Mouse (Mus musculus): Measurements from ENCODE around the gene Wasf2. TPM values are rescaled to one million over a fixed set of nuclear protein-coding genes. Genes with fewer than 3 reads are reported as not detected.

Wasf2 gene
- total and polyA plus RNA-seq, 3 experiments, result 14.9 to 59.5 (median 21.7) TPM

GRCm38 (mm10) chr4:133223875-133224274, 93.6 kb downstream of the Wasf2 start:
- peaks cover 3% of the 10 kb centered on the region in 2 experiments; a peak in 2 of 4 replicates for H3K4me1 ChIP-seq (ENCODE audit: control insufficient read depth in 1 of 2, insufficient read depth in 2 of 2)
- no peaks in the 10 kb centered on the region for H3K79me2 ChIP-seq (replicated peaks; ENCODE audit: control insufficient read depth, extremely low read depth, insufficient read depth, poor library complexity, severe bottlenecking)
- no peaks in the 10 kb centered on the region for H3K36me3 ChIP-seq (replicated peaks in 1 of 2; ENCODE audit: control insufficient read depth in 1 of 2, insufficient read depth in 1 of 2, low read length in 1 of 2)
- H3K4me3 ChIP-seq (replicated peaks in 1 of 3; ENCODE audit: low read depth in 2 of 3, low read length in 2 of 3, poor library complexity in 1 of 3), result no peak overlapping the region
- no peak overlapping the region for H3K27ac ChIP-seq (ENCODE audit: insufficient read depth, low read depth)
- DNase-seq (ENCODE audit: extremely low read depth), result no peak
- H3K4me2 ChIP-seq (ENCODE audit: insufficient read depth, low read depth, poor library complexity, severe bottlenecking), result no peak overlapping the region
- dilution Hi-C loops (cut with MboI; ENCODE audit: extremely low pct_ligation_motif_present, extremely low pct_unique_long_range_greater_than_20kb, low sequenced_read_pairs) (no loop called here), in situ Hi-C loops (cut with MboI; ENCODE audit: low pct_ligation_motif_present, low pct_unique_long_range_greater_than_20kb, low sequenced_read_pairs) (no loop called here)
- H3K9me3 ChIP-seq (replicated peaks; ENCODE audit: low read length), result peaks cover 2% of the 10 kb centered on the region
- TF ChIP-seq KAT2A (IDR thresholded peaks at IDR 0.05; ENCODE audit: insufficient replicate concordance, low read length), result no peak
- TF ChIP-seq BHLHE40 (IDR thresholded peaks at IDR 0.05; ENCODE audit: low read depth, low read length), result no peak
- TF ChIP-seq JUN (IDR thresholded peaks at IDR 0.05; ENCODE audit: insufficient read depth, low read depth, low read length), result no peak
- no peak for TF ChIP-seq CTCF (conservative IDR thresholded peaks at IDR 0.05 in 1 of 2, IDR thresholded peaks at IDR 0.05 in 1 of 2; ENCODE audit: low read depth in 2 of 2, low read length in 2 of 2)
- TF ChIP-seq USF1 (IDR thresholded peaks at IDR 0.05; ENCODE audit: low read depth, low read length), result no peak
- no peak for TF ChIP-seq UBTF (IDR thresholded peaks at IDR 0.05; ENCODE audit: low read depth, low read length)
- no peak for TF ChIP-seq USF2 (conservative IDR thresholded peaks at IDR 0.05; ENCODE audit: low read depth, low read length)
- TF ChIP-seq POLR2AphosphoS2 (IDR thresholded peaks at IDR 0.05; ENCODE audit: low read depth, low read length), result no peak
- no peak for TF ChIP-seq CHD2 (IDR thresholded peaks at IDR 0.05; ENCODE audit: low read length)
- no peak for TF ChIP-seq ZMIZ1 (IDR thresholded peaks at IDR 0.05; ENCODE audit: low read depth, low read length)
- TF ChIP-seq TCF12 (IDR thresholded peaks at IDR 0.05; ENCODE audit: low read depth, low read length), result no peak
- no peak for TF ChIP-seq MYC (IDR thresholded peaks at IDR 0.05; ENCODE audit: low read depth, low read length)
- TF ChIP-seq MAZ (IDR thresholded peaks at IDR 0.05; ENCODE audit: low read depth, low read length), result no peak
- TF ChIP-seq NRF1 (IDR thresholded peaks at IDR 0.05; ENCODE audit: low read depth, low read length), result no peak
- TF ChIP-seq ETS1 (conservative IDR thresholded peaks at IDR 0.05; ENCODE audit: low read depth, low read length), result no peak
- TF ChIP-seq MAX (IDR thresholded peaks at IDR 0.05; ENCODE audit: low read length), result no peak
- no peak for TF ChIP-seq ELF1 (IDR thresholded peaks at IDR 0.05; ENCODE audit: low read depth, low read length)
- peaks cover 63% of the 10 kb centered on the region for H3K27me3 ChIP-seq (replicated peaks)
- H3K9ac ChIP-seq (ENCODE audit: insufficient read depth, low read depth), result no peak overlapping the region

GRCm38 (mm10) chr4:133226073-133226472, 95.8 kb downstream of the Wasf2 start:
- no peak overlapping the region for H3K9ac ChIP-seq (ENCODE audit: insufficient read depth, low read depth)
- H3K27me3 ChIP-seq (replicated peaks), result peaks cover 49% of the 10 kb centered on the region
- peaks cover 2% of the 10 kb centered on the region for H3K9me3 ChIP-seq (replicated peaks; ENCODE audit: low read length)
- dilution Hi-C loops (cut with MboI; ENCODE audit: extremely low pct_ligation_motif_present, extremely low pct_unique_long_range_greater_than_20kb, low sequenced_read_pairs) (no loop called here), in situ Hi-C loops (cut with MboI; ENCODE audit: low pct_ligation_motif_present, low pct_unique_long_range_greater_than_20kb, low sequenced_read_pairs) (no loop called here)
- no peak overlapping the region for H3K4me3 ChIP-seq (replicated peaks in 1 of 3; ENCODE audit: low read depth in 2 of 3, low read length in 2 of 3, poor library complexity in 1 of 3)
- peaks cover 3% of the 10 kb centered on the region in 2 experiments; a peak in 2 of 4 replicates for H3K4me1 ChIP-seq (ENCODE audit: control insufficient read depth in 1 of 2, insufficient read depth in 2 of 2)
- no peak overlapping the region for H3K4me2 ChIP-seq (ENCODE audit: insufficient read depth, low read depth, poor library complexity, severe bottlenecking)
- TF ChIP-seq MAFK (IDR thresholded peaks at IDR 0.05; ENCODE audit: insufficient replicate concordance, low read length), result no peak
- TF ChIP-seq USF2 (conservative IDR thresholded peaks at IDR 0.05; ENCODE audit: low read depth, low read length), result no peak
- no peak for TF ChIP-seq MXI1 (IDR thresholded peaks at IDR 0.05; ENCODE audit: low read depth, low read length)
- no peak for TF ChIP-seq MAZ (IDR thresholded peaks at IDR 0.05; ENCODE audit: low read depth, low read length)
- TF ChIP-seq SIN3A (IDR thresholded peaks at IDR 0.05; ENCODE audit: low read length), result no peak
- TF ChIP-seq ZMIZ1 (IDR thresholded peaks at IDR 0.05; ENCODE audit: low read depth, low read length), result no peak
- no peak for TF ChIP-seq TBP (conservative IDR thresholded peaks at IDR 0.05; ENCODE audit: low read depth, low read length)
- TF ChIP-seq CHD2 (IDR thresholded peaks at IDR 0.05; ENCODE audit: low read length), result no peak
- no peak for TF ChIP-seq MYC (IDR thresholded peaks at IDR 0.05; ENCODE audit: low read depth, low read length)
- no peak for TF ChIP-seq ELF1 (IDR thresholded peaks at IDR 0.05; ENCODE audit: low read depth, low read length)
- no peak for TF ChIP-seq USF1 (IDR thresholded peaks at IDR 0.05; ENCODE audit: low read depth, low read length)
- no peak for TF ChIP-seq TCF12 (IDR thresholded peaks at IDR 0.05; ENCODE audit: low read depth, low read length)
- TF ChIP-seq CTCF (conservative IDR thresholded peaks at IDR 0.05 in 1 of 2, IDR thresholded peaks at IDR 0.05 in 1 of 2; ENCODE audit: low read depth in 2 of 2, low read length in 2 of 2), result no peak
- no peak for TF ChIP-seq POLR2A (IDR thresholded peaks at IDR 0.05; ENCODE audit: low read depth, low read length)
- no peak for TF ChIP-seq IRF4 (IDR thresholded peaks at IDR 0.05; ENCODE audit: low read depth, low read length)
- no peak for TF ChIP-seq JUN (IDR thresholded peaks at IDR 0.05; ENCODE audit: insufficient read depth, low read depth, low read length)
- no peak for TF ChIP-seq CHD1 (IDR thresholded peaks at IDR 0.05; ENCODE audit: low read depth, low read length)
- no peak for TF ChIP-seq EP300 (IDR thresholded peaks at IDR 0.05; ENCODE audit: low read length)
- no peak for TF ChIP-seq NRF1 (IDR thresholded peaks at IDR 0.05; ENCODE audit: low read depth, low read length)
- TF ChIP-seq BHLHE40 (IDR thresholded peaks at IDR 0.05; ENCODE audit: low read depth, low read length), result no peak
- H3K79me2 ChIP-seq (replicated peaks; ENCODE audit: control insufficient read depth, extremely low read depth, insufficient read depth, poor library complexity, severe bottlenecking), result no peaks in the 10 kb centered on the region
- no peak overlapping the region for H3K27ac ChIP-seq (ENCODE audit: insufficient read depth, low read depth)
- no peak for DNase-seq (ENCODE audit: extremely low read depth)
- no peaks in the 10 kb centered on the region for H3K36me3 ChIP-seq (replicated peaks in 1 of 2; ENCODE audit: control insufficient read depth in 1 of 2, insufficient read depth in 1 of 2, low read length in 1 of 2)

All from CH12.LX (cell line).